Mouse (Mus musculus): Measurements from ENCODE around the gene Ascl1. TPM values are rescaled to one million over a fixed set of nuclear protein-coding genes. Genes with fewer than 3 reads are reported as not detected.

Ascl1 gene
- polyA plus RNA-seq (2012; rRNA removed) = 0.26 and 0.31 TPM in 2 replicates

GRCm38 (mm10) chr10:87493576-87493975 is at the start of gene Ascl1:
Gene Ascl1, minus strand, starts transcription at chr10:87493660.

GRCm38 (mm10) chr10:87521646-87522045 is 28.2 kb upstream of the Ascl1 start, which contains the start of gene Pah:
Gene Pah, plus strand, starts transcription at chr10:87521795.

Other genes with a start within 250 kb of the Ascl1 start
- gene Pah, start 28.1 kb upstream of the Ascl1 start, polyA plus RNA-seq (2012; rRNA removed) = 0.31 TPM in 1 of 2 replicates, not detected in the other